Mouse (Mus musculus) kidney, adult 9 months (tissue): ENCODE data around the gene Ptprh.

Source experiments
- DNase-seq: peaks from one replicate; pipeline ENCODE4 v3.0.0; 2022

Ptprh gene

GRCm38 (mm10) chr7:4499034-4499433, 104.8 kb downstream of the Ptprh start:
- DNase-seq = no peak
